19 mouse cellular contexts compared by ENCODE assay signal in genomic region chr4:70553230-70553797, GRCm38 (mm10). TPM values are rescaled to one million over a fixed set of nuclear protein-coding genes. Genes with fewer than 3 reads are reported as not detected.
DNase-seq lines count a peak whose midpoint lies in the region; ATAC-seq and TF ChIP-seq lines count a peak whose summit lies in the region.
"Had no signal": no experiment of that assay in that cellular context is flagged by ENCODE, and none has a peak within 500 bp of the region (broad histone marks: within the 10 kb centered on the region; RNA-seq: fewer than 3 reads in every experiment).

No protein-coding gene starts in this region.

- H3K9me3 ChIP-seq in kidney, embryonic 15.5 days (replicated peaks): no peaks in the 10 kb centered on the region
- H3K9me3 ChIP-seq in liver, postnatal 0 days (ENCODE audit: low read length): no peaks in the 10 kb centered on the region
- H3K9me3 ChIP-seq in liver, embryonic 11.5 days (ENCODE audit: control insufficient read depth, low read length): no peaks in the 10 kb centered on the region
- H3K9me3 ChIP-seq: embryonic facial prominence, embryonic 13.5 days; embryonic facial prominence, embryonic 15.5 days; forebrain, embryonic 10.5 days; forebrain, embryonic 12.5 days had no signal

- peak; percentile 12 for DNase-seq in kidney, adult 9 months
- no peak for DNase-seq in kidney, postnatal 4 days
- no peak for DNase-seq in kidney, postnatal 36 days
- DNase-seq in liver, postnatal 0 days: no peak
- no peak for DNase-seq in liver, embryonic 11.5 days (ENCODE audit: low spot score)
- DNase-seq: cerebellum, adult 11 months; cerebellum, adult 18-20 months; cerebellum, adult 8-10 months; cerebellum, adult 9-11 months; cerebellum, postnatal 14 days; cerebellum, postnatal 36 days; embryo, embryonic 11 days had no signal

- no peak overlapping the region for H3K27ac ChIP-seq in kidney, embryonic 15.5 days
- peak overlapping the region; percentile 77 for H3K27ac ChIP-seq in liver, postnatal 0 days (ENCODE audit: low read depth)
- H3K27ac ChIP-seq in liver, embryonic 11.5 days (ENCODE audit: low read depth, low read length): no peak overlapping the region
- H3K27ac ChIP-seq: embryonic facial prominence, embryonic 13.5 days; embryonic facial prominence, embryonic 15.5 days; forebrain, embryonic 10.5 days; forebrain, embryonic 12.5 days had no signal

- no peaks in the 10 kb centered on the region for H3K36me3 ChIP-seq in kidney, embryonic 15.5 days
- H3K36me3 ChIP-seq in liver, postnatal 0 days (replicated peaks; ENCODE audit: insufficient read depth, low read length): no peaks in the 10 kb centered on the region
- H3K36me3 ChIP-seq in liver, embryonic 11.5 days (ENCODE audit: control insufficient read depth, insufficient read depth, low read length): no peaks in the 10 kb centered on the region
- H3K36me3 ChIP-seq: embryonic facial prominence, embryonic 13.5 days; embryonic facial prominence, embryonic 15.5 days; forebrain, embryonic 10.5 days; forebrain, embryonic 12.5 days had no signal

- no peak overlapping the region for H3K4me2 ChIP-seq in kidney, embryonic 15.5 days
- peak overlapping the region; percentile 1; the same call in 1 of the 2 replicates for H3K4me2 ChIP-seq in liver, postnatal 0 days (ENCODE audit: low read depth, low read length)
- H3K4me2 ChIP-seq in liver, embryonic 11.5 days: no peak overlapping the region
- H3K4me2 ChIP-seq: embryonic facial prominence, embryonic 13.5 days; embryonic facial prominence, embryonic 15.5 days; forebrain, embryonic 12.5 days had no signal

- ATAC-seq in kidney, embryonic 15.5 days (replicated peaks; ENCODE audit: low FRiP score): peak; percentile 64
- ATAC-seq in liver, postnatal 0 days: peak; percentile 93
- no peak for ATAC-seq in liver, embryonic 11.5 days (replicated peaks; ENCODE audit: low FRiP score)
- ATAC-seq: forebrain, embryonic 14.5 days had no signal

- H3K4me3 ChIP-seq in kidney, embryonic 15.5 days (replicated peaks): no peak overlapping the region
- no peak overlapping the region for H3K4me3 ChIP-seq in liver, postnatal 0 days (ENCODE audit: low read depth, low read length)
- no peak overlapping the region for H3K4me3 ChIP-seq in liver, embryonic 11.5 days (ENCODE audit: low read depth, low read length)
- H3K4me3 ChIP-seq: embryonic facial prominence, embryonic 13.5 days; embryonic facial prominence, embryonic 15.5 days; erythroblast, embryonic 14.5 days; forebrain, embryonic 10.5 days; forebrain, embryonic 12.5 days had no signal

- peak; percentile 62 for TF ChIP-seq EP300 in liver, postnatal 0 days (IDR thresholded peaks at IDR 0.05; ENCODE audit: low read depth)

- no peak overlapping the region for H3K9ac ChIP-seq in kidney, embryonic 15.5 days
- no peak overlapping the region for H3K9ac ChIP-seq in liver, postnatal 0 days (replicated peaks)
- H3K9ac ChIP-seq in liver, embryonic 11.5 days (ENCODE audit: low read depth, low read length): no peak overlapping the region
- H3K9ac ChIP-seq: embryonic facial prominence, embryonic 13.5 days; embryonic facial prominence, embryonic 15.5 days; forebrain, embryonic 12.5 days had no signal

- H3K27me3 ChIP-seq in kidney, embryonic 15.5 days: no peaks in the 10 kb centered on the region
- H3K27me3 ChIP-seq in liver, postnatal 0 days (ENCODE audit: insufficient read depth, low read length): no peaks in the 10 kb centered on the region
- H3K27me3 ChIP-seq in liver, embryonic 11.5 days (replicated peaks; ENCODE audit: control insufficient read depth, insufficient read depth, low read length): no peaks in the 10 kb centered on the region
- H3K27me3 ChIP-seq: embryonic facial prominence, embryonic 13.5 days; embryonic facial prominence, embryonic 15.5 days; forebrain, embryonic 12.5 days had no signal

- H3K4me1 ChIP-seq in kidney, embryonic 15.5 days: no peaks in the 10 kb centered on the region
- peaks cover 5% of the 10 kb centered on the region; the same call in 1 of the 2 replicates for H3K4me1 ChIP-seq in liver, postnatal 0 days (ENCODE audit: insufficient read depth)
- no peaks in the 10 kb centered on the region for H3K4me1 ChIP-seq in liver, embryonic 11.5 days (replicated peaks; ENCODE audit: control insufficient read depth, insufficient read depth, low read length)
- H3K4me1 ChIP-seq: embryonic facial prominence, embryonic 13.5 days; embryonic facial prominence, embryonic 15.5 days; forebrain, embryonic 12.5 days had no signal

- TF ChIP-seq CTCF in liver, postnatal 0 days (IDR thresholded peaks at IDR 0.05; ENCODE audit: low read depth): no peak

- WGBS in kidney, embryonic 15.5 days: 60% methylated on average over 5 of the region's 5 CpGs
- 61% methylated on average over 5 of the region's 5 CpGs for WGBS in liver, postnatal 0 days (ENCODE audit: insufficient replicate concordance)
- 74% methylated on average over 5 of the region's 5 CpGs for WGBS in liver, embryonic 11.5 days

RNA-seq across cellular contexts. Expression of gene Megf9, which starts 18.5 kb away (rescaled TPM):
- polyA plus RNA-seq in kidney, embryonic 15.5 days (2015; fragmentation: Nextera tagmentation; extraction: Ambion mirVana): 12.8 and 13.6 TPM in 2 replicates
- polyA plus RNA-seq in liver, postnatal 0 days (2015; fragmentation: Nextera tagmentation; extraction: Ambion mirVana): 7.2 and 9.4 TPM in 2 replicates
- 5.0 and 6.0 TPM in 2 replicates for polyA plus RNA-seq in liver, embryonic 11.5 days (2014; fragmentation: Nextera tagmentation; extraction: Ambion mirVana)
